Mouse (Mus musculus): ENCODE measurements at regions not wholly inside any gene's neighbourhood (a gene's known extent, or its start where the extent isn't known, plus 50 kb on each side); places are given as distances from the start of the nearest gene placed in this dataset.

- TF ChIP-seq CTCF (IDR thresholded peaks at IDR 0.05; ENCODE audit: low read depth, low read length): no peak
- no peak for TF ChIP-seq POLR2A (IDR thresholded peaks at IDR 0.05; ENCODE audit: borderline replicate concordance, low read depth, low read length)
Measured at GRCm38 (mm10) chr13:101568985-101569631, 198.9 kb downstream of the Pik3r1 start.

Measured in bone marrow macrophage, adult 2 months (primary cell).